Mouse (Mus musculus) stomach, postnatal 0 days (tissue): ENCODE results near the gene Fam20b. TPM values are rescaled to one million over a fixed set of nuclear protein-coding genes. Genes with fewer than 3 reads are reported as not detected.

Experiments used
- ATAC-seq: fragments of 200-750 bp; cut with Nextera tagmentation; 2 replicates; pipeline ENCODE4 v1.8.0; 2017; ENCODE audit not compliant: low FRiP score, low TSS enrichment
- DNase-seq: peaks from one replicate; pipeline ENCODE4 v3.0.0-alpha.2; 2016; ENCODE audit warnings: low spot score
- H3K27ac ChIP-seq: fragments of 300-500 bp; sonication (generic); replicated peaks from 2 replicates; pipeline ENCODE4 v1.5.1; 2014; ENCODE audit warnings: mild to moderate bottlenecking, control low read depth
- H3K27me3 ChIP-seq: fragments of 300-500 bp; sonication (generic); 2 replicates; pipeline ENCODE4 v1.6.1; 2014; ENCODE audit warnings: low read length; ENCODE audit not compliant: control insufficient read depth, insufficient read depth
- H3K36me3 ChIP-seq: fragments of 300-500 bp; sonication (generic); 2 replicates; pipeline ENCODE4 v1.6.1; 2014; ENCODE audit warnings: low read length, mixed read lengths; ENCODE audit not compliant: control insufficient read depth, insufficient read depth
- H3K4me1 ChIP-seq: fragments of 300-500 bp; sonication (generic); replicated peaks from 2 replicates; pipeline ENCODE4 v1.6.1; 2014; ENCODE audit warnings: antibody characterized with exemption; ENCODE audit not compliant: control insufficient read depth, insufficient read depth
- H3K4me2 ChIP-seq: fragments of 300-500 bp; sonication (generic); replicated peaks from 2 replicates; pipeline ENCODE4 v1.6.1; 2014; ENCODE audit warnings: low read depth, mild to moderate bottlenecking, control low read depth, moderate library complexity
- H3K4me3 ChIP-seq: fragments of 300-500 bp; sonication (generic); 2 replicates; pipeline ENCODE4 v1.5.1; 2014; ENCODE audit warnings: low read depth, low read length, control low read depth
- H3K9ac ChIP-seq: fragments of 300-500 bp; sonication (generic); 2 replicates; pipeline ENCODE4 v1.6.1; 2014; ENCODE audit warnings: mild to moderate bottlenecking, low read length, control low read depth, mixed read lengths
- H3K9me3 ChIP-seq: fragments of 300-500 bp; sonication (generic); 2 replicates; pipeline ENCODE4 v1.6.1; 2016; ENCODE audit warnings: low read length; ENCODE audit not compliant: control insufficient read depth
- CTCF ChIP-seq: IDR thresholded peaks from 2 replicates; pipeline ENCODE4 v1.5.1; 2016; ENCODE audit warnings: antibody characterized with exemption, low read depth, mild to moderate bottlenecking, moderate library complexity
- EP300 ChIP-seq: optimal IDR thresholded peaks from 2 replicates; pipeline ENCODE3; 2016; ENCODE audit warnings: antibody characterized with exemption
- WGBS: fragments of 180-500 bp; shearing (Covaris S2); extraction: QIAGEN DNeasy Blood & Tissue Kit; methylation state at CpG from one replicate; pipeline ENCODE4 v1.1.7; 2014; 5-methylcytosine and 5-hydroxymethylcytosine counted together
- polyA plus RNA-seq: library from polyadenylated mRNA; unstranded; fragments of >200 nt; fragmentation: Nextera tagmentation; extraction: Ambion mirVana; gene quantifications from 2 replicates; pipeline ENCODE4 v1.2.1, GENCODE M21; 2015

The Fam20b gene
- polyA plus RNA-seq, result 24.7 and 28.0 TPM in 2 replicates

DNA sequence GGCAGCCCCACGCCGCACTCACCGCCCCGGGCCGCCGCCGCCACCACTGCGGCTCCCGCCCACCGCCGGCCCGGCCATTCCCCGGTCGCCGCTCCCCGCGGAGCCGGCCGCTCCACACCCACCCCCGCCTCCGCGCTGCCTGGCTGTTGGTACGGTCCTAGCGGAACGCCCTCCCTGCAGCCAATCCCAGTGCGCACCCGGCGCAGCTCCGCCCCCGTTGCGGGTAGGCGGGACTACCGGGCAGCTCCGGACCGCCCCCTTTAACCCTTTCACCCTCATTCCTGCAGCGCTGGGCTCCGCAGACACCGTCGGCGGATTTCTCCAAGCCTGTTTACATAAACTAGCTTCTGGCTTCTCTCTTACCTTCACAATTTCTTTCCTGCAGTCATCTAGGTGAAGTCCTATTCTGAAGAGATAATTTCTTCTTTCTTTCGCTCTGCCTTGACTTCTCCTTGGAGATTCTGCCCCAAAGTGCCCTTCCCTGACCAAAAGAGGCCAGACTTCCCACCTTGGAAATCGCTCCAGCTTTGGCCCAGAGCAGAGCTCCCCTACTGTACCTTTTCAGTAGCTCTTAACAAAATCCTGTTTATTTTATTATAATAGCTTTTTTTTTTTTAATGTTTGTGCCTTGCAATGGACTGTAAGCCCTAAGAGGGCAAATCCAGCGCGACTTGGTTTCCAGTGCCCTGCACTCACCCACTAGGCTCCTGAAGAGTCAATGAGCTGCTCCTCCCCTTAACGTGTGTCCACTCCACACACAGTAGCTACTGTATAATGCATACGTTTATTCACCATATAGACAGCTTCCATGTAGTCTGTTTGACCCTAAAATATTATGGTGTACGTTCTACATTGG lies at the start of gene Fam20b:
TSS of gene Fam20b (minus strand) at position 137 of the 856 bp plus-strand sequence.
- WGBS, result 2% methylated on average over 29 of the region's 47 CpGs
- peak within 1 kb of the TSS; percentile 77 for H3K9ac ChIP-seq
- no peaks in the 10 kb centered on the region for H3K4me1 ChIP-seq
- TF ChIP-seq CTCF (peak; percentile 21; the same call in 1 of the 2 replicates), EP300 (no peak)
- peak within 1 kb of the TSS; percentile 95 for H3K27ac ChIP-seq
- DNase-seq (peak; percentile 98), ATAC-seq (peak; percentile 98)
- no peaks in the 10 kb centered on the region for H3K27me3 ChIP-seq
- H3K9me3 ChIP-seq, result no peaks in the 10 kb centered on the region
- peak within 1 kb of the TSS; percentile 80 for H3K4me3 ChIP-seq
- no peaks in the 10 kb centered on the region for H3K36me3 ChIP-seq
- peak within 1 kb of the TSS; percentile 71 for H3K4me2 ChIP-seq

- Histone ChIP-seq H3K27me3 (no peaks in the 10 kb centered on the region), H3K4me1 (no peaks in the 10 kb centered on the region), H3K9me3 (peaks cover 4% of the 10 kb centered on the region; the same call in 1 of the 2 replicates), H3K4me2 (no peak overlapping the region), H3K27ac (no peak overlapping the region), H3K9ac (no peak overlapping the region), H3K4me3 (no peak overlapping the region), H3K36me3 (no peaks in the 10 kb centered on the region)
- ATAC-seq (no peak), DNase-seq (no peak)
- 85% methylated on average over 3 of the region's 3 CpGs for WGBS
- TF ChIP-seq CTCF (no peak), EP300 (no peak)
Measured at GRCm38 (mm10) chr1:156765311-156765710, 46.4 kb upstream of the Fam20b start.

DNA sequence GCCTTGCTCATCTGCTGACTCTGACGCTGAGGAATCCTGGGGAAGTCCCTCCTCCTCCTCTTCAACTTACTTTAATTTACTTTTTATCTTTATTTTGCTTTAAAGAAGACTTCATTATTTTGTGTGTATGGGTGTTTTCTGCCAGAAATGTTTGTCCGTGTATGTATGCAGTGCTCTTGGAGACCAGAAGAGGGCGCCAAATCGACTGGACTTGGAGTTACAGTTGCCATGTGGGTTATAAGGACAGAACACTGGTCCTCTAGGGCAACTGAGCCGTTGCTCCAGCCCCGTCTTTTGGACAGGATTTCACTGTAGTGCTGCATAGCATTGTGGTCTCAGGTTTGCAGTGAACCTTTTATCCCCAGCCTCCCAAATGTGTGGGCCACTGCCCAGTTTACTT lies 45.7 kb upstream of the Fam20b start:
- Histone ChIP-seq H3K4me3 (no peak overlapping the region), H3K27ac (no peak overlapping the region), H3K9me3 (peaks cover 4% of the 10 kb centered on the region; the same call in 1 of the 2 replicates), H3K9ac (no peak overlapping the region), H3K36me3 (no peaks in the 10 kb centered on the region), H3K4me2 (no peak overlapping the region), H3K4me1 (no peaks in the 10 kb centered on the region), H3K27me3 (no peaks in the 10 kb centered on the region)
- TF ChIP-seq CTCF (peak; percentile 42), EP300 (no peak)
- DNase-seq, result no peak
- no peak for ATAC-seq
- WGBS, result 72% methylated on average over 6 of the region's 6 CpGs

- 93% methylated on average over 6 of the region's 6 CpGs for WGBS
- peaks cover 4% of the 10 kb centered on the region; the same call in 1 of the 2 replicates for H3K9me3 ChIP-seq
- no peak overlapping the region for H3K9ac ChIP-seq
- no peaks in the 10 kb centered on the region for H3K27me3 ChIP-seq
- H3K27ac ChIP-seq, result no peak overlapping the region
- ATAC-seq, result no peak
- no peak overlapping the region for H3K4me2 ChIP-seq
- TF ChIP-seq EP300 (no peak), CTCF (no peak)
- no peaks in the 10 kb centered on the region for H3K4me1 ChIP-seq
- no peaks in the 10 kb centered on the region for H3K36me3 ChIP-seq
- no peak for DNase-seq
- H3K4me3 ChIP-seq, result no peak overlapping the region
Measured at GRCm38 (mm10) chr1:156763280-156763679, 44.4 kb upstream of the Fam20b start.

- H3K4me3 ChIP-seq, result no peak overlapping the region
- 62% methylated on average over 10 of the region's 10 CpGs for WGBS
- no peak overlapping the region for H3K27ac ChIP-seq
- ATAC-seq (no peak), DNase-seq (no peak)
- H3K9ac ChIP-seq, result no peak overlapping the region
- H3K36me3 ChIP-seq, result no peaks in the 10 kb centered on the region
- no peaks in the 10 kb centered on the region for H3K4me1 ChIP-seq
- no peaks in the 10 kb centered on the region for H3K27me3 ChIP-seq
- no peak for TF ChIP-seq CTCF
- no peak for TF ChIP-seq EP300
- peaks cover under 1% of the 10 kb centered on the region; the same call in 1 of the 2 replicates for H3K9me3 ChIP-seq
- no peak overlapping the region for H3K4me2 ChIP-seq
Measured at GRCm38 (mm10) chr1:156761430-156761801, 42.5 kb upstream of the Fam20b start.
